Comparison of ENCODE assay signal across 7 mouse cellular contexts in the genomic region with DNA sequence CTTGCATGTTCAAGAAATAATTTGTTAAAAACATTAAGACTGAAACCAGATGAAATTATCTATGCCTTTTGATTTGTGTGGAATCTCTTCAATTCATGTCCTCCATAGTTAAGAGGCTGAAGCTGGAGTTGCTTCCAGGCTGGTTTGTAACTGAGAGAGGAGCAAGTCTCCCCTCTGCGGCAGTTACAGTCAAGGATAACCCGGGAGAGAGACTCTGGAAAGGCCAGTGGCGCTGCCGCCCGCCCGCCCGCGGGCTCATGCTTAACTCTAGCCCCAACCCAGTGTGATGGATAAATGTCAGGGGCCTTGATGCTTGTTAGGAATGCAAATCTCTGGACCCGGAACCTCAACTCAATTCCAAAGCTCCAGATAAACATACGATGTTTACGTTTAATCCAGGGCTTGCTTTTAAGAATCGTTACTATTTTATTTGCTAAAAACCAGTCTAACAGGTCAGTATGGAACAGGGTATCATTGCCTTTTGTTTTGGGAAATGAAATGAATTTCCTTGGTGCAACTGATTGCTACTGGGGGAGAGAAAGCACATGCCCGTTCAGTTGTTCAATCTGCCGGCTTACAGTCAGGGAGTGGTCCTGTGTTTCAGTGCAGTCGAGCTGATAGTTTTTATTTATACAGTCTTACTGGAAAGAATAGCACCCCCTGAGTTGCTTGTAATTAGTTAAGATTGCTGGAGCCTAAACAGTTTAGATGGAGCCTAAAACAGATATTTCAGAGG. TPM values are rescaled to one million over a fixed set of nuclear protein-coding genes. Genes with fewer than 3 reads are reported as not detected.
DNase-seq lines count a peak whose midpoint lies in the region; ATAC-seq and TF ChIP-seq lines count a peak whose summit lies in the region.

No protein-coding gene starts in this region.

- H3K9ac ChIP-seq in lung, embryonic 14.5 days = no peak overlapping the region
- H3K9ac ChIP-seq in stomach, embryonic 15.5 days = no peak overlapping the region

- TF ChIP-seq POLR2A in lung, adult 2 months (IDR thresholded peaks at IDR 0.05; ENCODE audit: borderline replicate concordance, extremely low read depth, low read depth, low read length) = no peak
- TF ChIP-seq POLR2A in thymus, adult 2 months (IDR thresholded peaks at IDR 0.05; ENCODE audit: control insufficient read depth, extremely low read depth, insufficient read depth, low read length, poor library complexity) = no peak

- H3K27ac ChIP-seq in lung, embryonic 14.5 days (ENCODE audit: low read depth) = no peak overlapping the region
- H3K27ac ChIP-seq in stomach, embryonic 15.5 days = peak overlapping the region; percentile 73
- no peak overlapping the region for H3K27ac ChIP-seq in thymus, adult 2 months (ENCODE audit: control insufficient read depth, insufficient read depth, low read length)

- no peak for TF ChIP-seq CTCF in lung, embryonic 14.5 days (IDR thresholded peaks at IDR 0.05; ENCODE audit: low read depth)
- TF ChIP-seq CTCF in lung, adult 2 months (IDR thresholded peaks at IDR 0.05; ENCODE audit: insufficient read depth, low read length) = no peak
- TF ChIP-seq CTCF in thymus, adult 2 months (IDR thresholded peaks at IDR 0.05; ENCODE audit: borderline replicate concordance, control insufficient read depth, extremely low read depth, insufficient read depth, low read length, poor library complexity) = no peak

- no peak for ATAC-seq in lung, embryonic 14.5 days (ENCODE audit: insufficient read depth)
- no peak for ATAC-seq in stomach, embryonic 15.5 days (ENCODE audit: insufficient read depth, low FRiP score, low read depth)
- no peak for ATAC-seq in activated CD4-positive, CD25-positive, alpha-beta regulatory T cell, adult 4 months

- H3K36me3 ChIP-seq in lung, embryonic 14.5 days (ENCODE audit: insufficient read depth) = no peaks in the 10 kb centered on the region
- H3K36me3 ChIP-seq in stomach, embryonic 15.5 days = no peaks in the 10 kb centered on the region
- H3K36me3 ChIP-seq in thymus, adult 2 months (ENCODE audit: control insufficient read depth, insufficient read depth, low read length) = no peaks in the 10 kb centered on the region

- WGBS in lung, embryonic 14.5 days = 30% methylated on average over 15 of the region's 15 CpGs
- 53% methylated on average over 15 of the region's 15 CpGs for WGBS in lung, adult 2 months
- WGBS in stomach, embryonic 15.5 days = 35% methylated on average over 15 of the region's 15 CpGs
- WGBS in thymus, adult 2 months = 95% methylated on average over 15 of the region's 15 CpGs

- H3K4me3 ChIP-seq in lung, embryonic 14.5 days (ENCODE audit: low read depth, low read length) = no peak overlapping the region
- H3K4me3 ChIP-seq in lung, adult 2 months (replicated peaks; ENCODE audit: extremely low read depth, low read depth, low read length) = no peak overlapping the region
- H3K4me3 ChIP-seq in stomach, embryonic 15.5 days (replicated peaks) = no peak overlapping the region
- H3K4me3 ChIP-seq in thymus, adult 2 months (ENCODE audit: control insufficient read depth, insufficient read depth, low read length) = no peak overlapping the region

- H3K4me1 ChIP-seq in lung, embryonic 14.5 days (ENCODE audit: insufficient read depth) = peaks cover 5% of the 10 kb centered on the region
- H3K4me1 ChIP-seq in lung, adult 2 months (ENCODE audit: control insufficient read depth, insufficient read depth, low read length) = no peaks in the 10 kb centered on the region
- H3K4me1 ChIP-seq in stomach, embryonic 15.5 days = peaks cover 4% of the 10 kb centered on the region
- H3K4me1 ChIP-seq in thymus, adult 2 months (replicated peaks; ENCODE audit: control insufficient read depth, insufficient read depth, low read length) = peaks cover 10% of the 10 kb centered on the region

- H3K9me3 ChIP-seq in lung, embryonic 14.5 days (ENCODE audit: low read depth, low read length) = no peaks in the 10 kb centered on the region
- no peaks in the 10 kb centered on the region for H3K9me3 ChIP-seq in stomach, embryonic 15.5 days

- H3K27me3 ChIP-seq in lung, embryonic 14.5 days (ENCODE audit: insufficient read depth, low read length) = no peaks in the 10 kb centered on the region
- no peaks in the 10 kb centered on the region for H3K27me3 ChIP-seq in stomach, embryonic 15.5 days (replicated peaks)
- H3K27me3 ChIP-seq in thymus, adult 2 months (ENCODE audit: control insufficient read depth, insufficient read depth, low read length) = no peaks in the 10 kb centered on the region

- H3K4me2 ChIP-seq in lung, embryonic 14.5 days = peak overlapping the region; percentile 50; the same call in 1 of the 2 replicates
- H3K4me2 ChIP-seq in stomach, embryonic 15.5 days = peak overlapping the region; percentile 39; the same call in 1 of the 2 replicates

- peak; percentile 13 for DNase-seq in lung, embryonic 14.5 days
- DNase-seq in lung, adult 2 months = no peak
- peak; percentile 48 for DNase-seq in embryo, embryonic 10.5 days (ENCODE audit: low spot score)
- peak; percentile 23 to 33 for DNase-seq in layer of hippocampus, postnatal 14 days (ENCODE audit: low spot score in 2 of 2)
- DNase-seq in thymus, adult 2 months = no peak

RNA-seq across cellular contexts. Expression of gene Akap6, which starts 0.9 kb away (rescaled TPM):
- 0.51 and 0.68 TPM in 2 replicates for polyA plus RNA-seq in lung, embryonic 14.5 days (2014; fragmentation: Nextera tagmentation; extraction: Ambion mirVana)
- 0.50 and 0.96 TPM in 2 replicates for polyA plus RNA-seq in lung, adult 2 months (2012; rRNA removed)
- 100 to 1,000 TPM; 141 to 151 TPM for total RNA-seq in layer of hippocampus, postnatal 14 days (2021)
- polyA plus RNA-seq in stomach, embryonic 15.5 days (2015; fragmentation: Nextera tagmentation; extraction: Ambion mirVana) = 1.6 and 1.9 TPM in 2 replicates
- polyA plus RNA-seq in activated CD4-positive, CD25-positive, alpha-beta regulatory T cell, adult 4 months (2017; shearing (Covaris generic)) = under 1 TPM; 0.06 to 0.08 TPM
- 0.15 and 0.78 TPM in 2 replicates for polyA plus RNA-seq in thymus, adult 2 months (2012; rRNA removed)

Comparison
In these comparisons a context has a peak if more than half of its experiments do, and no peak if none do; other contexts are left out.
1. DNase-seq: peak in lung, embryonic 14.5 days (single experiment), embryo, embryonic 10.5 days (single experiment) and layer of hippocampus, postnatal 14 days (2 of 2); none in lung, adult 2 months (single experiment) and thymus, adult 2 months (single experiment).